Mouse (Mus musculus): Measurements from ENCODE around the gene Med13l.

The Med13l gene

GRCm38 (mm10) chr5:118697073-118697472 lies 136.6 kb downstream of the Med13l start:
- DNase-seq = no peak

GRCm38 (mm10) chr5:118700978-118701377 lies 140.5 kb downstream of the Med13l start:
- DNase-seq = no peak

- no peak for DNase-seq
These were observed 142.2 kb downstream of the Med13l start for GRCm38 (mm10) chr5:118702674-118703073.

GRCm38 (mm10) chr5:118704148-118704547 lies 143.7 kb downstream of the Med13l start:
- DNase-seq = peak; percentile 81

- no peak for DNase-seq
These were observed 144.5 kb downstream of the Med13l start for GRCm38 (mm10) chr5:118704960-118705359.

GRCm38 (mm10) chr5:118706009-118706408 lies 145.5 kb downstream of the Med13l start:
- DNase-seq = no peak

GRCm38 (mm10) chr5:118706414-118706813 lies 145.9 kb downstream of the Med13l start:
- DNase-seq = no peak

GRCm38 (mm10) chr5:118707501-118707900 lies 147.0 kb downstream of the Med13l start:
- no peak for DNase-seq

GRCm38 (mm10) chr5:118708215-118708949 lies 147.9 kb downstream of the Med13l start:
- peak; percentile 86 for DNase-seq

- DNase-seq = peak; percentile 34 to 38
These were observed 149.4 kb downstream of the Med13l start for GRCm38 (mm10) chr5:118709847-118710251.

GRCm38 (mm10) chr5:118715518-118715917 lies 155.0 kb downstream of the Med13l start:
- DNase-seq = no peak

GRCm38 (mm10) chr5:118716295-118717271 lies 156.1 kb downstream of the Med13l start:
- no peak for DNase-seq

- DNase-seq = no peak
These were observed 157.0 kb downstream of the Med13l start for GRCm38 (mm10) chr5:118717456-118717855.

- no peak for DNase-seq
These were observed 157.6 kb downstream of the Med13l start for GRCm38 (mm10) chr5:118718070-118718469.

- DNase-seq = peak; percentile 24 to 29
These were observed 160.9 kb downstream of the Med13l start for GRCm38 (mm10) chr5:118721416-118721815.

GRCm38 (mm10) chr5:118721848-118722247 lies 161.4 kb downstream of the Med13l start:
- no peak for DNase-seq

- no peak for DNase-seq
These were observed 162.0 kb downstream of the Med13l start for GRCm38 (mm10) chr5:118722456-118722855.

GRCm38 (mm10) chr5:118725425-118725824 lies 164.9 kb downstream of the Med13l start:
- DNase-seq = no peak

- no peak for DNase-seq
These were observed 165.5 kb downstream of the Med13l start for GRCm38 (mm10) chr5:118725886-118726505.

GRCm38 (mm10) chr5:118727336-118727735 lies 166.9 kb downstream of the Med13l start:
- no peak for DNase-seq

GRCm38 (mm10) chr5:118732221-118732620 lies 171.7 kb downstream of the Med13l start:
- no peak for DNase-seq

GRCm38 (mm10) chr5:118732651-118733050 lies 172.2 kb downstream of the Med13l start:
- no peak for DNase-seq

GRCm38 (mm10) chr5:118733566-118733965 lies 173.1 kb downstream of the Med13l start:
- DNase-seq = no peak

Measured in B cell, adult 2 months (primary cell).